Mouse (Mus musculus): ENCODE data around the gene Csnk1d.
A peak's percentile ranks its signal among the peaks of the same experiment; 100 is the strongest.

Csnk1d gene

DNA sequence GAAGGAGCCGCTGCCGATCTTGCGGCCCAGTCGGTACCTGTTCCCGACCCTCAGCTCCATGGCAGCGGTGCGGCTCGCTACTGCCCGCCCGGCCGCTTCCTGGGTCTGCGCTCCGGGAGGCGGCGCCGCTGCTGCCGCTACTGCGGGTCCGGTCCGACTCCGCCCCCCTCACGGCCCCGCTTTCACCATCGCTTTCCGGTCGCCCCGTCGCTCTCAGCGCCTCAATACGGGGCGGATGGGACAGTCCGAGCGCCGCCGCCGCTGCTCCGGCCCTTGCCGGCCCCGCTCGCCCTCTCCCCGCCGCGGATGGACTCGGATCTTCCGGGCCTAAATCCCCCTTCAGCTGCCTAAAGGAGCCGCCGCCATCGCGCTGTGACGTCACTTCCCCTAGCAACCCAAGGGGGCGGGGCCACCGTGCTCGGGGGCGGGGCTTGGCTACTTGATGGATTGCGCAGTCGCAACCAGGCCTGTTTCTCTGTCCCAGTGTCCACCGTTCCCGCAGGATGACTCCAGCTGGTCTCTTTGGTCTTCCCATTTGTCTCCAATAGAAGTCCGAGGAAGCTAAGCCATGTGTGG lies at the start of gene Csnk1d:
Gene Csnk1d, minus strand, starts transcription at position 380 of the 576 bp plus-strand sequence.
- peak; percentile 94 to 99 for DNase-seq (ENCODE audit: low spot score in 2 of 2)

- DNase-seq (ENCODE audit: low spot score in 2 of 2), result peak; percentile 7 to 28
Measured at GRCm38 (mm10) chr11:121039302-121039701, 48.2 kb upstream of the Csnk1d start, which contains the start of gene Cd7. TSS of gene Cd7 (minus strand) at chr11:121039418.

DNA sequence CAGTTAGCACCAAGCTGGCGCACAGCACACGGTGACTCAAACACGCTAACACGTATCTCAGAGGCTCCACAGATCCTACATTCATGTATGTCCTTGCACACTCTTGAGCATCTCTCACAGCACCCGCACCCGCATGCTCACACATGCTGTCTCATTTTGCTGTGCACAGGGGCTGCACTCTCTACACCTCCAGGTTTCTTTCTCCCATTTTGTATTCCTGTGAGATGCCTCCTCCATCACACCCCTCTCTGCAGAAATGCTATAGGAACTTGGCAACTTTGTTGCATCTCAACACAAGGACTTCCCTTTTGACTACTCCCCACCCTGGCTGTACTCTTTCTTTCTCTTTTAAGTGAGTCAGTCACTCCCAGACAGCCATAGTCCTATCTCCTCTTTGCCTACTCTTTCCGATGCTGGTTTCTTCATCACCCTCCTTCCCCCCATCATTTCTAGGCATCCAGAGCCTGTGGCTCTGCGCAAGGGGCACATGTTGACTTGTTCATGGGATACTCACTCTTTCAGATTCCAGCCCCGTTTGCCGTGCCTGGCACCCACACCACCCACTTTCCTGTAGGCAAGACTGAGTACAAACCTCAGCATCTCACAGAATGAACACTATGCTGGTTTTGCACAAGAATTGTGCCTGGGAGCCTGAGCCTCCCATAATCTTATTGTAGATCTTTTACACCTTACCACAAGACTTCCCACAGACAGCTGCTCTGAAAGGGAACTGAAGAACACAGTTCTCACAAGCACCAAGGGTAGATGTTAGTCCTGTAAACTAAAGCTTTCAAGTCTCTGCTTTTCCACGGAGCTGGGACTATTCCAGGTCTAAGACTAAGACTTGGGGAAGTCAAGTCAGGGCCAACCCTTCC lies 47.5 kb upstream of the Csnk1d start:
- DNase-seq (ENCODE audit: low spot score in 2 of 2), result no peak

DNA sequence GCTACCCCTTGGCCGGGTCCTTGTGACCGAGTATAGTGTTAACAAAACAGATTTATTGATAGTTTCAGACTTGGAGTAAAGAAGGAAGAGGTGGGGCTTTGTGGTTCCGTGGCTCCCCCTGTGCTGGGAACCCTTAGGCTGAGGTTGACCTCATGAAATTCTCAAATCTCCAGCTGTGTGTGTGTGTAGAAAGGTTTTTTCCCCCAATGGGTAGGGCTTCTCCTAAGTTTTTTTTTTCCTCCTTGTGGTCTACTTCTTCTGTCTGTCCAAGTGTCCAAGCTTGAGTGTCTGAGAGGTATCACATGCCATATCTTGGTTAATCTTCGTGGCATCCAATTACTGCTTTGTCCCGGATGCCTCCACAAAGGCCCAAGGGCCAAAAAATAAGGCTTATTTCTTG lies 42.0 kb upstream of the Csnk1d start:
- no peak for DNase-seq (ENCODE audit: low spot score in 2 of 2)

DNA sequence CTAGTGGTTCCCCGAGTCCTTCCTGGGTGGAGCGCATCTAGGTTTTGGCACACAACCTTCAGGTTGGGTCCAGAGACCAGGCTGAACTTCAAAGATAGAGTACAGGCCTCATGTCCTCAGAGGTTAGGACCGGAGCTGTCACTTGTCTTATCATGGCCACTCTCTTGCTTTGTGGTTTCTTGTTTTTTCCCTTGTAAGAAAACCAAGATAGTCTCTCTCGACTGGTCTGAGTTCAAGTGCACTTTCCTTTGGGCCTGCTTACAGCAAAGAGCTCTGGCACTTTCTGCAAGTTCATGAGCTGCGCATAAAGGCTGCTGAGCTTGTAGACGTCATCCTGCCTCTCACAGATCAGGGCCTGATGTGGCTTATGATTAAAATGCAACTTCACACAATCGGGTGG lies 36.1 kb upstream of the Csnk1d start:
- no peak for DNase-seq (ENCODE audit: low spot score in 2 of 2)

- DNase-seq (ENCODE audit: low spot score in 2 of 2), result no peak
Measured at GRCm38 (mm10) chr11:121024163-121024562, 33.0 kb upstream of the Csnk1d start.

DNA sequence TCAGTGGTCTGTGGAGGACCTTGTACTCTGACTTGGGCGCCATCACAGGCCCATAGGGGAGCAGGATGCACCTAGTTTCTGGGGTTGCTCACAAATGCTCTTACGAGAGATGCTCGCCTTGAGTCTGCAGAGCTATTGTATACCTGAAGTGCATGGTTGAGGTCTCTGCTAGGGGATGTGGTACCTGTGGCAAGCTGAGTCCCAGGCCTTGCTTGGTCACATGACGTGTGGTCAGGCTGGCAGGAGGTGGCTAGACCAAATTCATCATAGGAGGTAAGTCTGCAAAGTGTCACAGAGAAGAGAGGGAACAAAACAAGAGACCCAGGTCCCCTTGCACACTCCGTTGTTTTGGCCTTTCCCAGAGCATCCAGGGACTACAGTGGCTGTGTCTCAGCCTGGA lies 28.4 kb upstream of the Csnk1d start:
- no peak for DNase-seq (ENCODE audit: low spot score in 2 of 2)

DNA sequence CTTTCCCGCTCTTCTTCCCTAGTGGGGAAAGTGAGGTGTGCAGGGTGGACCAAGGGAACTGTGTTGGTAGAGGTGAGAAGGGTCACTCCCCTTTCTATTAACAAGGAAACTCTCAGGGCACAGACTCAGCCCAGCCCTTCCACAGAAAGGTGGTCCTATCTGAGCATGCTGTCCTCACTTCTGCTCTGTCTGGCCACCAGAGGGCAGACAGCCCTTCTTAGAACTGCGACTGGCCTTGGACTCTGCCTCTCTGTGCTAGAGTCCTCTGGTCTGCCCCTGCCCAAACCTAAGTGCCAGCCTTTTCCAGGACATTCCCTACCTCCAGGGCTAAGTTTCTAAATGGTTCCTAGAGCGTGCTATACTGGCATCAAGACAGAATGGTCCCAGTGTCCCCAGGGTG lies 26.6 kb upstream of the Csnk1d start:
- peak in 1 of 2 experiments; percentile 46 for DNase-seq (ENCODE audit: low spot score in 2 of 2)

GRCm38 (mm10) chr11:121015472-121015871 lies 24.3 kb upstream of the Csnk1d start:
- no peak for DNase-seq (ENCODE audit: low spot score in 2 of 2)

- DNase-seq (ENCODE audit: low spot score in 2 of 2), result no peak
Measured at GRCm38 (mm10) chr11:121014896-121015300, 23.8 kb upstream of the Csnk1d start.

GRCm38 (mm10) chr11:121013656-121014055 lies 22.5 kb upstream of the Csnk1d start:
- DNase-seq (ENCODE audit: low spot score in 2 of 2), result no peak

- DNase-seq (ENCODE audit: low spot score in 2 of 2), result no peak
Measured at GRCm38 (mm10) chr11:121010044-121010755, 19.1 kb upstream of the Csnk1d start.

GRCm38 (mm10) chr11:121006184-121006583 lies 15.1 kb upstream of the Csnk1d start:
- no peak for DNase-seq (ENCODE audit: low spot score in 2 of 2)

GRCm38 (mm10) chr11:121004281-121004680 lies 13.2 kb upstream of the Csnk1d start:
- DNase-seq (ENCODE audit: low spot score in 2 of 2), result no peak

DNA sequence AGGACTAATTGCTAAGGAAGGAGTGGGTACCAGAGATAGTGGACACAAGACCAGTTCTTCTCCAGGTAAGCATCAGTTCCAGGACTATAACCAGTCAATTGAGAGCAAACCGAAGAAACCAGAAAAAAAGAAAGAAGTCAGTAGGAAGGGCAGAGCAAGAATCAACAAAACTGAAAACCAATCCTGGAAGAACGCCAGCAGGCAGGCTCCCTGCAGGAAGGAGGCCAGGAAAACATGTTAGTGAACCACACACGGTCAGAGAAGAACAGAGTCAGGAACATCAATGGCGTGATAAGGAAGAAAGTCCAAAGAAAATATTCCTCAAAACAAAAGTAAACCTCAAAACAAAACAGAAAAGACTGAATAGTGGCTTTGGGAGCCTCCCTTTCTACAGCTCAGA lies 10.8 kb upstream of the Csnk1d start:
- DNase-seq (ENCODE audit: low spot score in 2 of 2), result no peak

DNA sequence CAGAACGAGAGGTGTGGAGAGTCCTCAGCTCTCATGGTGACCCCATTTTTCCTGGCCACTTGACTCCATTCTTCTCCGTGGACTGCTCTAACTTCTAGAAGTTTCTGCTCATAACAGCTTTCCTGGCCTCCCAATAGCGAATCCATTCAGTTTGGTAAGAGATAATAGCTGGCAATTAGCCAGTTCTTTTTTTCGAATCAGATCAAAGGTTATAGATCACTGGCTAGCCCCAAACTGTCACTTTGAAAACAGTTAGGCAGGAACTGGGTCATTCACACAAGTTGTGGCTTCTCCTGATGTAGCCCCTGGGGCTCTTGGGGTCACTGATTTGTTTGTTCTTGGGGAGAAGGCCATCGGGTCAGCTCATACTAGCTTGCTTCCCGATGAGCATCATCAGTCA lies 3.6 kb upstream of the Csnk1d start:
- DNase-seq (ENCODE audit: low spot score in 2 of 2), result no peak

DNA sequence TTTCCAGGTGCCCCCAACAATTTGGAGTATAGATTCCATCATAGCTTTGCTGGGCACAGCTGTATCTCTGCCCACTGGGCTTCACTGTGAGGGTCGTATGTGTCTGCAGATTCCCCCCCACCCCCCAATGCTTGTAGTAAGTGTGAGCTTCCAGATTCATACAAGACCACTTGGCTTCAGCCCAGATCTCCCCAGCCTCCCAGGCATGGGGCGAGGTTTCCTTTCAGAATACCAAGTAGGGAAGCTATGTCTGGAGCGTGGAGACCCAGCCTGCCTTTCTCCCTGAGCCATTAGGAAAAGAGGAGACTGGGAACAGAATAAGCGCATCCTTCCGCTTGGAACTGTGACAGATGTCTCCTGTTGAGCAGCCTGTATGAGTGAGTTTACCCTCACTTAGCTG lies 2.5 kb upstream of the Csnk1d start:
- no peak for DNase-seq (ENCODE audit: low spot score in 2 of 2)

- no peak for DNase-seq (ENCODE audit: low spot score in 2 of 2)
Measured at GRCm38 (mm10) chr11:120993080-120993479, 1.9 kb upstream of the Csnk1d start.

GRCm38 (mm10) chr11:120991791-120992190 lies 661 bp upstream of the Csnk1d start:
- DNase-seq (ENCODE audit: low spot score in 2 of 2), result no peak

DNA sequence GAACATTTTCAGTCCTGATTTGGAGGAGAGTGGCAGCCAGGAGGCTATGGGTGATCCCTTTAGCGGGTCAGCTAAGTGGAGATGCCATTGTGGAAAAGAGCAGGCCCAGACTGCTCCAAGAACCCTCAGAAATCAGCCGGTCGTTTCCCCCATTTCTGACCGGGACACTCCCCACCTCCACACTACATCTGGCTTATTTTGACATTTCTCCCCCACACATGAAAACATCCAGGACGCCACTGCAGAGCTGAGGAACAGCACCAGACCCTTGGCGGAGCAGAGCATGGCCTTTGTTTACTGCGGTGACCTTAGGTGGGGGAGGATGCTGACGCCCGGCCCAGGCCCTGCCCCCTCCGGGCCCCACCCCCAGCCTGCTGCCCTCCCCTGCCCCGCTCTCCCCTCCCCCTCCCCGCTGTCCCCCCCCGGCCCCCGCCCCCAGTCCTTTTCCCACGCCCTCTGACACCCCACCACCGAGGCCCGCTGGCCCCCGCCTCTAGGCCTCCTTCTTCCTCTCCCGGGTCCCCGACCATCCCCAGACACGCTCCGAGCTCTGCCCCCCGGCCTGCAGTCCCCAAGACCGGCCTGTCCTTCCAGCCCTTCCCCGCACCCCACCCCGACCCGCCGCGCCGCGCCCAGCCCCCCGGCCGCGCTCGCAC lies 876 bp downstream of the Csnk1d start:
- peak; percentile 25 to 37 for DNase-seq (ENCODE audit: low spot score in 2 of 2)

- DNase-seq (ENCODE audit: low spot score in 2 of 2), result no peak
Measured at GRCm38 (mm10) chr11:120989523-120989922, 1.6 kb downstream of the Csnk1d start.

DNA sequence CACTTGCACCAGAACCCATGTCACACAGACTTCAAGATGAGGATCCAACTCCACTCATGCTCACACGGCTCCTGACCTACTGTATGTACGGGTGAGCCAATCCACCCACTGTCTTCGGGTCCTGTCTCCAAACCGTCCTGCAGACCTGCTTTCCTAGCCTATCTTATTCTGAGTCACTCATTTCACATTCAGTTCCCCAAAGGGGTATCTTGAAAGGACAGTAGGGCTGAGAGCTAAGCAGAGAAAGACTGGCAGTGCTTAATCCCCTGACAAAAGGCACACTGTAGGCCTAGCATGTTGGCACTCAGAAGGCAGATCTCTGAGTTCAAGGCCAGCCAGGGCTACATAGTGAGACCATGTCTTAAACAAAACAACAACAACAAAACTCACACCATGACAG lies 2.7 kb downstream of the Csnk1d start:
- DNase-seq (ENCODE audit: low spot score in 2 of 2), result no peak
